Mouse (Mus musculus) heart, postnatal 0 days (tissue): ENCODE results near the gene Supt3. TPM values are rescaled to one million over a fixed set of nuclear protein-coding genes. Genes with fewer than 3 reads are reported as not detected.

Source experiments
- ATAC-seq: fragments of 200-750 bp; cut with Nextera tagmentation; 2 replicates; pipeline ENCODE4 v1.8.0; 2017; ENCODE audit warnings: low read depth, moderate number of reproducible peaks, moderate library complexity; ENCODE audit not compliant: insufficient read depth
- DNase-seq: peaks from one replicate; pipeline ENCODE4 v3.0.0-alpha.2; 2016; ENCODE audit warnings: low spot score
- H3K27ac ChIP-seq: fragments of 300-500 bp; sonication (generic); 2 replicates; pipeline ENCODE4 v1.5.1; 2014; ENCODE audit warnings: low read depth, mild to moderate bottlenecking
- H3K27me3 ChIP-seq: fragments of 300-500 bp; sonication (generic); 2 replicates; pipeline ENCODE4 v1.6.1; 2014; ENCODE audit warnings: low read length, mixed read lengths; ENCODE audit not compliant: control insufficient read depth, insufficient read depth
- H3K36me3 ChIP-seq: fragments of 300-500 bp; sonication (generic); replicated peaks from 2 replicates; pipeline ENCODE4 v1.6.1; 2014; ENCODE audit warnings: low read length, mixed read lengths; ENCODE audit not compliant: control insufficient read depth, insufficient read depth
- H3K4me1 ChIP-seq: fragments of 300-500 bp; sonication (generic); 2 replicates; pipeline ENCODE4 v1.6.1; 2014; ENCODE audit warnings: antibody characterized with exemption; ENCODE audit not compliant: control insufficient read depth, insufficient read depth
- H3K4me2 ChIP-seq: fragments of 300-500 bp; sonication (generic); 2 replicates; pipeline ENCODE4 v1.6.1; 2014; ENCODE audit warnings: low read depth, mild to moderate bottlenecking, low read length, moderate library complexity
- H3K4me3 ChIP-seq: fragments of 300-500 bp; sonication (generic); 2 replicates; pipeline ENCODE4 v1.5.1; 2014; ENCODE audit warnings: low read depth, low read length
- H3K9ac ChIP-seq: fragments of 300-500 bp; sonication (generic); replicated peaks from 2 replicates; pipeline ENCODE4 v1.6.1; 2014; ENCODE audit warnings: low read depth, low read length, mixed read lengths
- H3K9me3 ChIP-seq: fragments of 300-500 bp; sonication (generic); replicated peaks from 2 replicates; pipeline ENCODE4 v1.6.1; 2016; ENCODE audit warnings: low read length; ENCODE audit not compliant: control insufficient read depth
- CTCF ChIP-seq: IDR thresholded peaks from 2 replicates; pipeline ENCODE4 v1.5.1; 2016; ENCODE audit warnings: antibody characterized with exemption, control low read depth, low read depth
- EP300 ChIP-seq: IDR thresholded peaks from 2 replicates; pipeline ENCODE4 v1.6.1; 2016; ENCODE audit warnings: antibody characterized with exemption, low read depth
- WGBS: fragments of 180-500 bp; shearing (Covaris S2); extraction: QIAGEN DNeasy Blood & Tissue Kit; methylation state at CpG from one replicate; pipeline ENCODE4 v1.1.7; 2014; 5-methylcytosine and 5-hydroxymethylcytosine counted together
- polyA plus RNA-seq: library from polyadenylated mRNA; unstranded; fragments of >200 nt; fragmentation: Nextera tagmentation; extraction: Ambion mirVana; gene quantifications from 2 replicates; pipeline ENCODE4 v1.2.1, GENCODE M21; 2015
- total RNA-seq: library from RNA; depleted of rRNA; stranded (reverse); fragments of >200 nt; gene quantifications from 2 replicates; pipeline ENCODE4 v1.2.3, GENCODE M21; 2014; ENCODE audit warnings: low replicate concordance

The Supt3 gene
- total and polyA plus RNA-seq, 2 experiments from 2014 or later = 4.3 to 19.5 TPM

DNA sequence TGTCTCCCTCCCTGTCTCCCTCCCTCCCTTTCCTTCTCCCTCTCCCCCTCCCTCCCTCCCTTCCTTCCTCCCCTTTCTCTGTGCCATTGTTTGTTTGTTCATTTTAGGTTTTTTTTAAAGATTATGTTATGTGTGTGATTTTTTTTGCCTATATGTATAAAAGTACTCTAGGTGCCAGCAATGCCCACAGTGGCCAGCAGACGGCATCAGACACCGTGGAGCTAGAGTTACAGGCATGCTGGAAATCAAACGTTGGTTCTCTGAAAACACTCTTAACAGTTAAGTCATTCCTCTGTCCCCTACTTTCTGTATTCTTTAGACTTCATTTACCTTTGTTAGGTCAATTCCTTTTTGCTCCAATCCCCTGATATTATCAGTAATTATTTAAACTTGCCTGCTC is 33.2 kb upstream of the Supt3 start:
- ATAC-seq = no peak
- H3K9ac ChIP-seq = no peak overlapping the region
- TF ChIP-seq CTCF (peak; percentile 40), EP300 (no peak)
- no peaks in the 10 kb centered on the region for H3K36me3 ChIP-seq
- H3K4me2 ChIP-seq = no peak overlapping the region
- H3K27ac ChIP-seq = no peak overlapping the region
- DNase-seq = no peak
- WGBS = 53% methylated on average over 3 of the region's 3 CpGs
- H3K4me1 ChIP-seq = no peaks in the 10 kb centered on the region
- peaks cover 16% of the 10 kb centered on the region for H3K27me3 ChIP-seq
- H3K9me3 ChIP-seq = no peaks in the 10 kb centered on the region
- H3K4me3 ChIP-seq = no peak overlapping the region

DNA sequence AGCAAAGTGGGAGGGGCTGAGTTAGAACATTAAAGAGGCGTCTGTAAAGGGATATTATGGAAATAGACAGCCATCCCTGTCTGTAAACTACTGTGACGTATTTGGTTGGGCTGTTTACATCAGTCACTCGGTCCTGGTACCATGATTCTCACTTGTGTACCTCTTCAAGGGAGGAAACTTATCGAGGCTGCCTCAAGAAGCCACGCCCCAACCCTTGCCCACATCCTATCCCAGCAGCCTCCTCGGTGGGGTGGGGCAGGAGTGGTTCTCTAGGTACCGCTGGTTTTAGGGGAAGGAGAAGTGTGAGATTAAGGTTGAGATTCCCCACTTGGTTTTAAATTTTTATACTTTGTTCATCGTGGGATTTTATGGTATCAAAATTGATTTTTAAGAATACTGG is 31.6 kb upstream of the Supt3 start:
- Histone ChIP-seq H3K27me3 (peaks cover 2% of the 10 kb centered on the region; the same call in 1 of the 2 replicates), H3K4me3 (no peak overlapping the region), H3K4me1 (no peaks in the 10 kb centered on the region), H3K9ac (no peak overlapping the region), H3K27ac (no peak overlapping the region), H3K4me2 (no peak overlapping the region), H3K36me3 (no peaks in the 10 kb centered on the region), H3K9me3 (no peaks in the 10 kb centered on the region)
- ATAC-seq = no peak
- no peak for DNase-seq
- TF ChIP-seq CTCF (no peak), EP300 (no peak)
- 84% methylated on average over 8 of the region's 8 CpGs for WGBS

GRCm38 (mm10) chr17:44766318-44766717 is 10.6 kb upstream of the Supt3 start:
- no peaks in the 10 kb centered on the region for H3K36me3 ChIP-seq
- no peaks in the 10 kb centered on the region for H3K27me3 ChIP-seq
- WGBS = 83% methylated on average over 11 of the region's 11 CpGs
- H3K9me3 ChIP-seq = no peaks in the 10 kb centered on the region
- no peak for ATAC-seq
- no peak overlapping the region for H3K9ac ChIP-seq
- H3K4me3 ChIP-seq = no peak overlapping the region
- no peak overlapping the region for H3K4me2 ChIP-seq
- H3K27ac ChIP-seq = no peak overlapping the region
- H3K4me1 ChIP-seq = no peaks in the 10 kb centered on the region
- TF ChIP-seq CTCF = no peak
- TF ChIP-seq EP300 = no peak
- DNase-seq = no peak

GRCm38 (mm10) chr17:44766975-44767374 is 10.0 kb upstream of the Supt3 start:
- H3K27ac ChIP-seq = no peak overlapping the region
- H3K36me3 ChIP-seq = no peaks in the 10 kb centered on the region
- H3K4me2 ChIP-seq = no peak overlapping the region
- DNase-seq = no peak
- WGBS = 54% methylated on average over 2 of the region's 2 CpGs
- no peak for ATAC-seq
- no peaks in the 10 kb centered on the region for H3K27me3 ChIP-seq
- H3K9me3 ChIP-seq = no peaks in the 10 kb centered on the region
- H3K9ac ChIP-seq = no peak overlapping the region
- no peaks in the 10 kb centered on the region for H3K4me1 ChIP-seq
- H3K4me3 ChIP-seq = no peak overlapping the region
- no peak for TF ChIP-seq CTCF
- TF ChIP-seq EP300 = no peak

DNA sequence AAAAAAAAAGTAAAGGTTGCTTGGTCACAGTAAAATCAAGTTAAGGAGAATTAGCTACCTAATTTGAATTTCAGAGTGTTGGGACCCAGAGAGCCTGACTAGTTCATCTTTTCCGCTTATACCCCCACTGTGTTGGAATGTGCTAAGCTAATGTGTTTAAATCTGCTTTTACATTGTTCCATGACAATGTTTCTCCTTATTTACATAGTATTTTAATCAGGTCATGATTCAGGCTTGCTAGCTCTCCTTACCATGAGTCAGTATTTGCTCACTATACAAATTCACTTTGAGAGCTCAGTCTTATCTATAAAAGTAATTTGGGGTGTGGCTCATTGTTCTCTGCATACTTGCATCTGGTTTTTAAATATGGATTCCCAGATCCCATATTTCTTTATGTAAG is 9.6 kb upstream of the Supt3 start:
- Histone ChIP-seq H3K9me3 (no peaks in the 10 kb centered on the region), H3K4me3 (no peak overlapping the region), H3K4me1 (no peaks in the 10 kb centered on the region), H3K36me3 (no peaks in the 10 kb centered on the region), H3K9ac (no peak overlapping the region), H3K4me2 (no peak overlapping the region), H3K27ac (no peak overlapping the region), H3K27me3 (no peaks in the 10 kb centered on the region)
- DNase-seq (no peak), ATAC-seq (no peak)
- TF ChIP-seq EP300 = no peak
- no peak for TF ChIP-seq CTCF
- WGBS = 91% methylated on average over 1 of the region's 1 CpGs

DNA sequence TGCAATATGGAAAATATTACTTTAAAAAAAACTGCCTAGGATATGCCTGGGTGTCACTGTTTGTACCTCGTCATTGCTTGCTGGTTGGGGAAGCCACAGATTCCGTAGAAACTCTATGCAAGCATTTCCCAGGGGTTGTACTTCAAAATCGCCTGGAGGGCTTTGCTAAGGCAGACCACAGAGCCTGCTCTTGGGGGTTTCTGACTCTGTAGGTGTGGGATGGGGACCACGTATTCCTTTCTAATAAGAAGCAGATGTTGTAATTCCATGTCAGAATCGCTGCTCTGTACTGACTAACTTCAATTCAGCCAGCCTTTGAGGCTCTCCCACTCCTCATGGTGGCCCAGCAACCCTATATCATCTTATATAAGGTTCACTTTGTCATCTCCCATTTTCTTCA is 8.4 kb upstream of the Supt3 start:
- H3K4me1 ChIP-seq = no peaks in the 10 kb centered on the region
- H3K36me3 ChIP-seq = no peaks in the 10 kb centered on the region
- no peak overlapping the region for H3K4me3 ChIP-seq
- DNase-seq = no peak
- H3K4me2 ChIP-seq = no peak overlapping the region
- H3K9ac ChIP-seq = no peak overlapping the region
- no peaks in the 10 kb centered on the region for H3K27me3 ChIP-seq
- ATAC-seq = no peak
- no peaks in the 10 kb centered on the region for H3K9me3 ChIP-seq
- 59% methylated on average over 5 of the region's 5 CpGs for WGBS
- TF ChIP-seq EP300 (no peak), CTCF (no peak)
- no peak overlapping the region for H3K27ac ChIP-seq
